Mouse (Mus musculus) CH12.LX (cell line): ENCODE data around the gene Immp2l.

ENCODE experiments used
- JUND ChIP-seq: conservative IDR thresholded peaks from 2 replicates; pipeline ENCODE4 v1.6.1; 2011; ENCODE audit warnings: low read depth, low read length, improper control_type of control experiment
- MYC ChIP-seq: IDR thresholded peaks from 2 replicates; pipeline ENCODE4 v1.6.1; 2011; ENCODE audit warnings: low read depth, mild to moderate bottlenecking, improper control_type of control experiment, low read length
- POLR2A ChIP-seq: IDR thresholded peaks from 2 replicates; pipeline ENCODE4 v1.6.1; 2011; ENCODE audit warnings: low read depth, mild to moderate bottlenecking, improper control_type of control experiment, low read length
- RAD21 ChIP-seq: IDR thresholded peaks from 2 replicates; pipeline ENCODE4 v1.6.1; 2011; ENCODE audit warnings: low read depth, mild to moderate bottlenecking, low read length, improper control_type of control experiment, moderate library complexity
- SMC3 ChIP-seq: IDR thresholded peaks from 2 replicates; pipeline ENCODE4 v1.6.1; 2011; ENCODE audit warnings: low read depth, low read length, improper control_type of control experiment
- ZC3H11A ChIP-seq: IDR thresholded peaks from 2 replicates; pipeline ENCODE4 v1.6.1; 2012; ENCODE audit warnings: low read depth, mild to moderate bottlenecking, inconsistent platforms, low read length, improper control_type of control experiment

DNA sequence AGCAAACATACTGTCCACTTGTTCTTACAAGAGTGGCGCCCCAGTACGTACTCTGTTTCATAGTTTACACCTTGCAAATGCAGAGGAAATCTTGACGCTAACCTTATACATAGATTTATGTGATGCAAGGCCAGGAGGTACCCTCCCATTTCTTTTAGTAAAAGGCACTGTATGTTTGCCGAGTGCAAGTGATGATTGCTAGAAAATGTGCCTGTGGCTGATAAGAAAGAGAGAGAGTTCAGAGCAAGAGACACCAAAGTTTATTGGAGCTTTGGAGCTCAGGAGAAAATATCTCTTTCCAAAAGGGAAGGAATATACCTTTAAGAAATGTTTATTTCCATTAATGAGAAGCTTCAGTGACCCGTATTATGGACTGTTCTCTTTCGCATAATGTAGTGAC is 95.8 kb downstream of the Immp2l start:
- TF ChIP-seq SMC3 (no peak), ZC3H11A (no peak), RAD21 (no peak), MYC (no peak), POLR2A (no peak), JUND (no peak)
